Mouse (Mus musculus): ENCODE measurements at regions not wholly inside any gene's neighbourhood (a gene's known extent, or its start where the extent isn't known, plus 50 kb on each side); places are given as distances from the start of the nearest gene placed in this dataset.

DNA sequence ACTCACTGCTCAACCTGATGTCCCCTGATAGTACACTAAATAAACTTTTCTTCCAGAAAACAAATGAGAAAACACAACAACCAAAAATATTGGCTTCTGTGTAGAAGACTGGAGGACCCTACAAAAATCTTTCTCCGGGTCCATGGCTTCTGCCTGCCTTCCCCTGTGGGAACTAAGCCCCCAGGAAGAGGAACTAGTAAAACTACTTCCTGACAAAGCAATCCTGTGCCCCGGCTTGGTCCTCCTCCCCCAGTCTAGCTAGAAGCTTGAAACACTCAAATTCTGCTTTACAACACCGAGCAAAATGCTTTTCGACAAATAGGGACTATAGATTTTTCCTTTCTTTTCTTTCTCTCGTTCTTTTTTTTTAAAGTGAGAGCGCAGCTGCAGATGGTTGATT is 51.3 kb upstream of the Mki67 start:
- H3K9ac ChIP-seq = no peak overlapping the region
- H3K4me3 ChIP-seq (replicated peaks) = no peak overlapping the region
- no peaks in the 10 kb centered on the region for H3K27me3 ChIP-seq
- ATAC-seq (ENCODE audit: low read depth) (no peak), DNase-seq (no peak)
- H3K27ac ChIP-seq = no peak overlapping the region
- WGBS (ENCODE audit: insufficient replicate concordance) = 44% methylated on average over 6 of the region's 6 CpGs
- H3K36me3 ChIP-seq = no peaks in the 10 kb centered on the region
- no peak overlapping the region for H3K4me2 ChIP-seq
- H3K9me3 ChIP-seq (replicated peaks) = no peaks in the 10 kb centered on the region
- no peaks in the 10 kb centered on the region for H3K4me1 ChIP-seq (replicated peaks)

DNA sequence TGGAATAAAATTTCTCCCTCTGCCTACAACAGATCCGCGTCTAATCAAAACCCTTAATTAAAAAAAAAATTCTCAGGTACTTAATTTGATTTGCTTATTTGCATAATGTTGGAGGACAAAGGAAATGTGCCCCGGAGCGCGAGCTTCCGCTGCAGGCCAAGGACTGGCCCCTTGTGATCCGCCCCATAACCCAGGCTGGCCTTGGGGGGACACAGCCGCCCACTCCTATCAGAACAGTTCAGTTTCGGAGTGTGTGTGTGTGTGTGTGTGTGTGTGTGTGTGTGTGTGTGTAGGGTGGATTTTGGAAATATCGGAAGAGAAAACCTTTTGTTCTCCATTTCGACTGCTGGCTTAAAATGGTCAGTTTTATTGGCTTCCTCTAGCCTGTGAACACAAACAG is 51.9 kb upstream of the Mki67 start:
- WGBS (ENCODE audit: insufficient replicate concordance) = 80% methylated on average over 11 of the region's 11 CpGs
- no peaks in the 10 kb centered on the region for H3K4me1 ChIP-seq (replicated peaks)
- no peak for DNase-seq
- no peaks in the 10 kb centered on the region for H3K9me3 ChIP-seq (replicated peaks)
- H3K9ac ChIP-seq = no peak overlapping the region
- H3K4me2 ChIP-seq = no peak overlapping the region
- no peak overlapping the region for H3K4me3 ChIP-seq (replicated peaks)
- no peak for ATAC-seq (ENCODE audit: low read depth)
- no peaks in the 10 kb centered on the region for H3K36me3 ChIP-seq
- no peak overlapping the region for H3K27ac ChIP-seq
- no peaks in the 10 kb centered on the region for H3K27me3 ChIP-seq

DNA sequence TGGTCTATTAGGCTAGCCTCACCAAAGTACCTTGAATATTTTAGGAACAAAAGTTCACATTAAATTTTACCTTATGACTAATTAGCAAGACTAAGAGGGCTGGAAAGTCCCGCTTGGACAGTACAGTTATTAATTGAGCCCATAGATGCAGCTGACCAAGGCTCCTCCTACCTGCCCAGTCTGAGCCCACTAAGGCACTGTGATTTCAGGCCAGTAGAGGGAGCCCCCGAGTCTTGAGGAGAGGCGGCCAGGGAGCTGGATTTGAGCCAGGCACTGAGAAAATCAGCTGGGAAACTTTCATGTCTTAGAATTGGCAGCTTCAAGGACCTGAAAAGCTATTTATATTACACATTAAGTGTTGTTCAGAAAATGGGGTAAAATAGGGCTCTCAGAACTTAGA is 52.4 kb upstream of the Mki67 start:
- Histone ChIP-seq H3K36me3 (no peaks in the 10 kb centered on the region), H3K27ac (no peak overlapping the region), H3K4me3 (replicated peaks) (no peak overlapping the region), H3K27me3 (no peaks in the 10 kb centered on the region), H3K9me3 (replicated peaks) (no peaks in the 10 kb centered on the region), H3K4me2 (no peak overlapping the region), H3K9ac (no peak overlapping the region), H3K4me1 (replicated peaks) (no peaks in the 10 kb centered on the region)
- no peak for ATAC-seq (ENCODE audit: low read depth)
- whole genome bisulfite sequencing (ENCODE audit: insufficient replicate concordance) = 2% methylated on average over 3 of the region's 3 CpGs
- peak; percentile 37 for DNase-seq

DNA sequence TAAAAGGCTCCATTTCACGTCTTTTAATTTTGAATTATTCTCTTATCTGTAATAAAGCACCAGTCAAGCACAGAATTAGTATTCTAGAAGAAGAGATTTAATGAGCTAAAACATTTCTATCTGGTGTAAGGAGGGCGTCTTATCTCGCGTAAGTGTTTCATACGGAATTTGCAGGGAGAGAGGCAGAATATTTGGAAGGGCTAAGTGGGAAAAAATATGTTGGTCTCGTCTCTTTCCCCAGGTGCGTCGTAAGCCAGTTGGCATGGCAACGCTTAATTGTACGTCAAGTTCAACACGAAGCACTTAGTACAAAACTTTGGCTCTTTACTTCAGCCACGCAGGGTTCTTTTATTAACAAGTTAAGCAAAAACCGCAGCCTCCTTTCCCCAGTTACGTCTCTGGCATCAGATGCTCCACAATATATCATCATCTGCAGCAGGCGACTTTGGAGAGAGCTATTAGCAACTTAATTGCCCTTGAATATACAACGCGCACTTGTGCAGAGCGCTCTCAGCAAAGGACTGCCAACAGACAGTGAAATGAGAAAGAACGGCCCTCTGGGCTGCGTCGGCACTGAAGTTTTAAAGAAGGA is 53.0 kb upstream of the Mki67 start:
- no peaks in the 10 kb centered on the region for H3K4me1 ChIP-seq (replicated peaks)
- DNase-seq (no peak), ATAC-seq (ENCODE audit: low read depth) (no peak)
- H3K9me3 ChIP-seq (replicated peaks) = no peaks in the 10 kb centered on the region
- H3K36me3 ChIP-seq = no peaks in the 10 kb centered on the region
- H3K9ac ChIP-seq = no peak overlapping the region
- no peak overlapping the region for H3K4me3 ChIP-seq (replicated peaks)
- H3K27me3 ChIP-seq = no peaks in the 10 kb centered on the region
- 75% methylated on average over 21 of the region's 21 CpGs for WGBS (ENCODE audit: insufficient replicate concordance)
- no peak overlapping the region for H3K27ac ChIP-seq
- no peak overlapping the region for H3K4me2 ChIP-seq

DNA sequence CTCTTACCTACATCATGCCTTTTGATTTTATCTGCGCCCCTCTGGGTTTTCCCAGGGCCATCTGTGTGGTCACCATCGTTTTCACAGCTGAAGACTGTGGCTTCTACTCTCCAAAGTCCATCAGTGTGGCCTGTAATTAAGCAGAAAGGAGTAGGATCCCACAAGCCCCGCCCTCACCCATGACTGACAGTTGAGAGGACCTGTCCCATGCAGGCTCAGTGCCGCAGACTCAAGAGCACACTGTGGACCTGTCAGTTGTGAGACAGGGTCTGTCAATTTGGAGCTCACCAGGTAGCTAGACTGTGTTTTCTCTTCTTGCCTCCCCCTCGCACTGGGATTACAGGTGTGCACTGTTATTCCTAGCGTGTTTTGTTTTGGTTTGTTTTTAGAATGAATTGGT is 53.9 kb upstream of the Mki67 start:
- WGBS (ENCODE audit: insufficient replicate concordance) = 46% methylated on average over 6 of the region's 6 CpGs
- no peaks in the 10 kb centered on the region for H3K36me3 ChIP-seq
- H3K4me2 ChIP-seq = no peak overlapping the region
- no peak overlapping the region for H3K27ac ChIP-seq
- no peak for ATAC-seq (ENCODE audit: low read depth)
- H3K4me3 ChIP-seq (replicated peaks) = no peak overlapping the region
- H3K9me3 ChIP-seq (replicated peaks) = no peaks in the 10 kb centered on the region
- no peaks in the 10 kb centered on the region for H3K27me3 ChIP-seq
- DNase-seq = no peak
- no peak overlapping the region for H3K9ac ChIP-seq
- no peaks in the 10 kb centered on the region for H3K4me1 ChIP-seq (replicated peaks)

DNA sequence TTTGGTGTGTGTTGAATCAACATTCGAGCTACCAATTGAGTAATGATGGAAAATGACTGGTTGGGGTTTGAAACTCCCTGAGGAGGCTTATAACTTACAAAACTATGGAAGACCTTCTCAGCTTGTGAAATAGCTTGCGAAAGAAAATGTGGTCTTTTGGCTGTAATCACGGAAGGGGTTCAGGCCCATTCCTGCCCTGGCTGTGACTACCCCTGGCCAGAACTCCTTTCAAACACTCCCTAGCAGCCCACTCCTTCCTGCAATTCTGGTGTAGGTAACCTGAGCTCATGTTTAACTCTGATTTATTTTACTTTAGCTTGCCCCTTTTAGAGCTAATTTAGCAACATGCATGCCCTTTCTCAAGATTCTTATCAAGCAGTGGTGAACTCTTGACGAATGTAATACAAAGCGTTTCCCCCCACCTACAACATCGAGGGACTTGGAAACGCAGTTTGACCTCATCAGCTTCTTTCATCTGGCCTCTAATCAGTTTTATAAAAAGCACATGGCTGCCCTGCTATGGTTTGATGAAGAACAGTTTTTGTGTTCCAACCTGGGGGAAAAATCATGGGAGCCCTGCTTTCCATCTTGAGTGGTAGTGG is 59.8 kb upstream of the Mki67 start:
- H3K27me3 ChIP-seq = no peaks in the 10 kb centered on the region
- H3K4me3 ChIP-seq (replicated peaks) = no peak overlapping the region
- H3K9ac ChIP-seq = no peak overlapping the region
- H3K27ac ChIP-seq = no peak overlapping the region
- 55% methylated on average over 7 of the region's 7 CpGs for WGBS (ENCODE audit: insufficient replicate concordance)
- no peaks in the 10 kb centered on the region for H3K36me3 ChIP-seq
- no peaks in the 10 kb centered on the region for H3K9me3 ChIP-seq (replicated peaks)
- DNase-seq (no peak), ATAC-seq (ENCODE audit: low read depth) (no peak)
- no peaks in the 10 kb centered on the region for H3K4me1 ChIP-seq (replicated peaks)
- H3K4me2 ChIP-seq = no peak overlapping the region

DNA sequence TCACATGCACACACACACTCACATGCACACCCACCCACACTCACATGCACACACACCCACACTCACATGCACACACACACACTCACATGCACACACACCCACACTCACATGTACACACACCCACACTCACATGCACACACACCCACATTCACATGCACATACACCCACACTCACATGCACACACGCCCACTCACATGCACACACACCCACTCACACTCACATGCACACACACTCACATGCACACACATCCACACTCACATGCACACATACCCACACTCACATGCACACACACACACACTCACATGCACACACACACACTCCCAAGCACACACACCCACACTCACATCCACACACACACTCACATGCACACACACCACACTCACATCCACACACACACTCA is 74.0 kb upstream of the Mki67 start:
- DNase-seq (no peak), ATAC-seq (ENCODE audit: low read depth) (no peak)
- no peak overlapping the region for H3K4me3 ChIP-seq (replicated peaks)
- H3K27me3 ChIP-seq = peaks cover 19% of the 10 kb centered on the region
- H3K9ac ChIP-seq = no peak overlapping the region
- no peak overlapping the region for H3K4me2 ChIP-seq
- WGBS (ENCODE audit: insufficient replicate concordance) = 65% methylated on average over 1 of the region's 1 CpGs
- peaks cover 20% of the 10 kb centered on the region for H3K4me1 ChIP-seq (replicated peaks)
- no peaks in the 10 kb centered on the region for H3K36me3 ChIP-seq
- H3K27ac ChIP-seq = no peak overlapping the region
- no peaks in the 10 kb centered on the region for H3K9me3 ChIP-seq (replicated peaks)

DNA sequence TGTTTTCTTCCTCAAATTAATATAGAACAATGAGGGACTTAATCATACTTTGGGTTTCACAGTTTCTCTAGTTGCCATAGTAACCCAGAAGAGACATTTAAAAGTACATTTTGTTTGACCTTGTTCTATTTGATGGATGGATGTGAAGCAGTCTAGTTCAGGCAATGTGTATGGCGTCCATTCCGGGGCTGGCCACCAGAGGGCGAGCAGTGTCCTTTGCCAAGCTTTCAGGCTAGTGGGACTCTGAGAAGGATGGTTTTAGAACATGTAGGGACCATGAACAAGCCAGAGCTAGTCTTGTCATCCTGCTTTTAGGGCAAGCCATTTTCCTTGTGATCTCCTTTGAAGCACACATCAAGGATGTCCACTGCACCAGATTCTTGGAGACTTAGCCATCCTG is 74.8 kb upstream of the Mki67 start:
- 0% methylated on average over 3 of the region's 3 CpGs for WGBS (ENCODE audit: insufficient replicate concordance)
- ATAC-seq (ENCODE audit: low read depth) = no peak
- DNase-seq = peak; percentile 55
- peaks cover 20% of the 10 kb centered on the region for H3K4me1 ChIP-seq (replicated peaks)
- no peaks in the 10 kb centered on the region for H3K36me3 ChIP-seq
- H3K27ac ChIP-seq = no peak overlapping the region
- no peak overlapping the region for H3K4me2 ChIP-seq
- H3K9ac ChIP-seq = no peak overlapping the region
- H3K4me3 ChIP-seq (replicated peaks) = no peak overlapping the region
- no peaks in the 10 kb centered on the region for H3K9me3 ChIP-seq (replicated peaks)
- peaks cover 27% of the 10 kb centered on the region for H3K27me3 ChIP-seq

DNA sequence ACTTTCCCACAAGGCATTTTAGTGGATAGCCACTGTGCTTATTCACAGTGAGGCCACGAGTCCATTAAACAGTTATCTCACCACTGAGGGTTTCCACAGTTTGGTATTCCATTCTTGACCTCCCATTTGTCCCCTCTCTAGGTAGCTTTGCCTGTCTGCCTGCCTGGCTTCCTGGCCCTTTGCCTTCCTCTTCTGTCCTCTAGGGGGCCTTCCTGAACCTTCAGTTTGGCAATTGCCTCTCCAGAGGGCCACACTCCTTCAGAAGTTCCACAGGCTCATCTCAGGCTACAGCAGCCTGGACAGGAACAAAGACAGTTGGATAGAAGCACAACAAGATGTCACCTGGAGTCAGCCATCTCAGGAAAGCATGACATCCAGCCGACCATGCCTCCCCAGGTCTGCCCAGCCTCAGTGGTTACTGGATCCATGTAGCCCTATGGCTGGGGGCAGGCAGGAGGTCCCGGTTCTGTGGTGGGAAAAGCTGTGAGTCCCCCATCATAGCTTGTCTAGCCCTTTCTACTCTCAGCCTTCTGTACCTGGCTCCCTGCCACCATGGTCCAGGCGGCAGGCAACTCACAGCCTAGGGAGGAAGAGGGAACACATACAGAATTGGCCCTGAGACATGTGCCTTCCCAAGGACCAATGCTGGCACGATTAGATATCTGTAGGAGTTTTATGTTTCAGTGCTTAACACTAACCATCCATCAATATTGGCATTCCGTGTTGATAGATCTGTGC is 76.0 kb upstream of the Mki67 start:
- H3K9me3 ChIP-seq (replicated peaks) = no peaks in the 10 kb centered on the region
- WGBS (ENCODE audit: insufficient replicate concordance) = 62% methylated on average over 6 of the region's 6 CpGs
- H3K27ac ChIP-seq = peak overlapping the region; percentile 29
- no peaks in the 10 kb centered on the region for H3K36me3 ChIP-seq
- H3K27me3 ChIP-seq = peaks cover 30% of the 10 kb centered on the region
- no peak overlapping the region for H3K4me2 ChIP-seq
- H3K4me3 ChIP-seq (replicated peaks) = no peak overlapping the region
- ATAC-seq (ENCODE audit: low read depth) (no peak), DNase-seq (no peak)
- peak overlapping the region; percentile 18; the same call in 1 of the 2 replicates for H3K9ac ChIP-seq
- peaks cover 20% of the 10 kb centered on the region for H3K4me1 ChIP-seq (replicated peaks)

DNA sequence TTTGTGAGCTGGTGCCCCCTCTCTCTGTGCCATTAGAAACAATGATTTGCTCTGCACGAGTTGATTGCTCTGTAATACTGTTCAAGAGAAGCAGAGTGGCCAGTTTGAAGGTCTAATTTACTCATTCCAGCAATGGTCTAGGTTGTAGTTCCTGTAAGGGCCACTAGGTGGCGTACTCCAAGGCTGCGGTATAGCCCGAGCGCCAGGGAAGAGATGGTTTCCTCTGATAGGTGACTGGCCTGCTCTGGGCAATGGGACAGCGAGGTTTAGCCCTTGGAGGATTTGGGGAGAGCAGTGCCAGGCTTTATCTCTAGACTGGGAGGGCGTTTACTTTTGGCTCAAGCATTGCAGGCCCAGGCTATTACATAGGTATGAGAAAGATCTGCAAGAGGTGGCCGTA is 76.8 kb upstream of the Mki67 start:
- no peak overlapping the region for H3K4me3 ChIP-seq (replicated peaks)
- no peaks in the 10 kb centered on the region for H3K9me3 ChIP-seq (replicated peaks)
- 23% methylated on average over 8 of the region's 8 CpGs for WGBS (ENCODE audit: insufficient replicate concordance)
- peaks cover 30% of the 10 kb centered on the region for H3K27me3 ChIP-seq
- H3K4me1 ChIP-seq (replicated peaks) = peaks cover 20% of the 10 kb centered on the region
- H3K4me2 ChIP-seq = no peak overlapping the region
- ATAC-seq (ENCODE audit: low read depth) (peak; percentile 86), DNase-seq (peak; percentile 64)
- H3K36me3 ChIP-seq = no peaks in the 10 kb centered on the region
- 0 out of 2 replicates have a peak overlapping the region, but pooled peaks have one; percentile 29 for H3K27ac ChIP-seq
- no peak overlapping the region; the same call in 1 of the 2 replicates for H3K9ac ChIP-seq

DNA sequence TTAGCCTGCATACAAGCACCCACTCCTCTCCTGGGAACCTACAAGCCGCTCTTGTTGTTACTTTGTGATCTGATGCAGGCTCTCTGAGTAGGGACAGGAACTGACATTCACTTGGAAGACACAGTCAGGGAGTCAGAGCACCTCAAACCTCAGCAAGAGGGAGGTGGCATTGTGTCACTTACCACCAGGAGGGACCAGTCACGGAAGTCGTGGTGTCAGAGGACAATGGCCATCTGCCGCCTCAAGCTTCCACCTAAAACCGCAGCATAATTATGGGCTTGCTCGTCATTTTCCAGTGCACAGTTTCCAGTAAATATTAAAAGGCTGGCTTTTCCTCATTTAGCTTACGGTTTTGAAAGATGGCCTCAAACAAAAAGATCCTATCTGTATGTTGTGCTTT is 78.1 kb upstream of the Mki67 start:
- no peaks in the 10 kb centered on the region for H3K36me3 ChIP-seq
- ATAC-seq (ENCODE audit: low read depth) = no peak
- H3K4me2 ChIP-seq = no peak overlapping the region
- H3K9ac ChIP-seq = no peak overlapping the region
- 15% methylated on average over 7 of the region's 7 CpGs for WGBS (ENCODE audit: insufficient replicate concordance)
- H3K27me3 ChIP-seq = peaks cover 30% of the 10 kb centered on the region
- H3K9me3 ChIP-seq (replicated peaks) = no peaks in the 10 kb centered on the region
- no peak overlapping the region for H3K27ac ChIP-seq
- H3K4me1 ChIP-seq (replicated peaks) = peaks cover 20% of the 10 kb centered on the region
- H3K4me3 ChIP-seq (replicated peaks) = no peak overlapping the region
- no peak for DNase-seq

DNA sequence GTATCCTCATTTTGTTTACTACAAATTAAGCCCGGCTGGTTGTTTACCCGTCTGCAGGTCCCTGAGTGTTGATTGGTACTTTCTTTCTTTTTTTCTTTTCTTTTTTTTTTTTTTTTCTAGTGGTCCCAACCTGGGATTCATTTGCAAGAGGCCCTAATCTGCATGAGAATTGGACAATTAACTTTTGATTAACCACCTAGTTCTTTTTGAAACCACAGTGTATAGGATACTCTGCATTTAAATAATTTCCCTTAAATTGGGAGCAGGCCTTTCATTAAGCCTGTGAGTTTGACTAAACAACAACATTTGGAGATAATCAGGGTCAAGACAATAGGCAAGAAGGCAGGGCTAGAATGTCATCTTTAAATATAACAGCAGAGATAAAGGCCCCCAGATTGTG is 78.5 kb upstream of the Mki67 start:
- Histone ChIP-seq H3K4me3 (replicated peaks) (no peak overlapping the region), H3K27ac (no peak overlapping the region), H3K9me3 (replicated peaks) (no peaks in the 10 kb centered on the region), H3K4me1 (replicated peaks) (peaks cover 20% of the 10 kb centered on the region), H3K9ac (no peak overlapping the region), H3K27me3 (peaks cover 30% of the 10 kb centered on the region), H3K36me3 (no peaks in the 10 kb centered on the region), H3K4me2 (no peak overlapping the region)
- no peak for DNase-seq
- ATAC-seq (ENCODE audit: low read depth) = no peak
- 35% methylated on average over 2 of the region's 2 CpGs for WGBS (ENCODE audit: insufficient replicate concordance)
